Mouse (Mus musculus): ENCODE measurements around the gene Mrpl23. TPM values are rescaled to one million over a fixed set of nuclear protein-coding genes. Genes with fewer than 3 reads are reported as not detected.

Mrpl23 gene
- polyA plus RNA-seq, 1 experiment = 5.9 TPM

DNA sequence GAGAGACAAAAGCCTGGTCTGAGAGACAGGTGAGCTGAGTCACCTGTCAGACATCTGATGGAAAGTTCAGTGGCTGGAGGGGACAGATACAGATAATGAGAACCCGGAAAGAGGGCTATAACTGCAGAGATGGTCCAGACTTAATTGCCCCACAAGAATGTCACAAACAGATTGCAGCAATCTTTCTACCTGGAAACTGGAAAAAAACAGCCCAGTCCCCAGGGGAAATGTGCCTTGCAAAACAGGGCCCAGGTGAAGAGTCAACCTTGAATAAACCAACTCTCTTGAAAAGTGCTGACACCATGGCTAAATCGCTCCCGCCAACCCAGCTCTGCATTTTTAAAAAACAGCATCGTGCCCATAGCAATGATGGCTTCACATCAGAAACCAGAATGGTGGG lies 12.2 kb upstream of the Mrpl23 start:
- Histone ChIP-seq H3K27me3 (ENCODE audit: control insufficient read depth, insufficient read depth, low read length) (no peaks in the 10 kb centered on the region), H3K4me1 (ENCODE audit: control insufficient read depth, insufficient read depth, low read length) (no peaks in the 10 kb centered on the region), H3K4me3 (ENCODE audit: control insufficient read depth, low read depth, low read length) (no peak overlapping the region), H3K36me3 (ENCODE audit: control insufficient read depth, insufficient read depth, low read length) (no peaks in the 10 kb centered on the region), H3K27ac (ENCODE audit: control insufficient read depth, insufficient read depth, low read depth, low read length) (no peak overlapping the region)
- TF ChIP-seq CTCF (IDR thresholded peaks at IDR 0.05; ENCODE audit: control insufficient read depth, insufficient read depth, insufficient replicate concordance, low read depth, low read length) (no peak), POLR2A (IDR thresholded peaks at IDR 0.05; ENCODE audit: control insufficient read depth, low read depth, low read length) (no peak)

DNA sequence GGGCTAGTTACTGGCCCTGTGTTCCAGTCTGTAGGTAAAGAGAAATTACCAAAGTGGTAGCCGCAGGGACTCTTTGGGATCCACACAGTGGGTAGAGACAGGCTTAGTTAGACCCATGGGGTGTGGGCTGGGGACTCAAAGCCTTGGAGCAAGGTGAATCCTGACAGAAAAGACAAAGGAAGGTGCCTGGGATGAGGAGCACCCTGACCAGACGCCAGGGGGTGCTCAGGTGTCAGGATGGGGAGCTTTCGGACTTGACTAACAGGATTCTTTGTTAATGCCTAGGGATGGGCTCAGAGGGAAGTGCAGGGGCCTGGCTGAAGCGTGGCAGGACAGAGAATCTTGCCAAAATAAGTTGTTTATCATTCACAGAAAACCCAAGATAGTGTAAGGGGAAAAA lies 10.1 kb upstream of the Mrpl23 start:
- Histone ChIP-seq H3K36me3 (ENCODE audit: control insufficient read depth, insufficient read depth, low read length) (no peaks in the 10 kb centered on the region), H3K27me3 (ENCODE audit: control insufficient read depth, insufficient read depth, low read length) (no peaks in the 10 kb centered on the region), H3K27ac (ENCODE audit: control insufficient read depth, insufficient read depth, low read depth, low read length) (no peak overlapping the region), H3K4me3 (ENCODE audit: control insufficient read depth, low read depth, low read length) (no peak overlapping the region), H3K4me1 (ENCODE audit: control insufficient read depth, insufficient read depth, low read length) (no peaks in the 10 kb centered on the region)
- TF ChIP-seq CTCF (IDR thresholded peaks at IDR 0.05; ENCODE audit: control insufficient read depth, insufficient read depth, insufficient replicate concordance, low read depth, low read length) (peak; percentile 17; the same call in 1 of the 2 replicates), POLR2A (IDR thresholded peaks at IDR 0.05; ENCODE audit: control insufficient read depth, low read depth, low read length) (no peak)

DNA sequence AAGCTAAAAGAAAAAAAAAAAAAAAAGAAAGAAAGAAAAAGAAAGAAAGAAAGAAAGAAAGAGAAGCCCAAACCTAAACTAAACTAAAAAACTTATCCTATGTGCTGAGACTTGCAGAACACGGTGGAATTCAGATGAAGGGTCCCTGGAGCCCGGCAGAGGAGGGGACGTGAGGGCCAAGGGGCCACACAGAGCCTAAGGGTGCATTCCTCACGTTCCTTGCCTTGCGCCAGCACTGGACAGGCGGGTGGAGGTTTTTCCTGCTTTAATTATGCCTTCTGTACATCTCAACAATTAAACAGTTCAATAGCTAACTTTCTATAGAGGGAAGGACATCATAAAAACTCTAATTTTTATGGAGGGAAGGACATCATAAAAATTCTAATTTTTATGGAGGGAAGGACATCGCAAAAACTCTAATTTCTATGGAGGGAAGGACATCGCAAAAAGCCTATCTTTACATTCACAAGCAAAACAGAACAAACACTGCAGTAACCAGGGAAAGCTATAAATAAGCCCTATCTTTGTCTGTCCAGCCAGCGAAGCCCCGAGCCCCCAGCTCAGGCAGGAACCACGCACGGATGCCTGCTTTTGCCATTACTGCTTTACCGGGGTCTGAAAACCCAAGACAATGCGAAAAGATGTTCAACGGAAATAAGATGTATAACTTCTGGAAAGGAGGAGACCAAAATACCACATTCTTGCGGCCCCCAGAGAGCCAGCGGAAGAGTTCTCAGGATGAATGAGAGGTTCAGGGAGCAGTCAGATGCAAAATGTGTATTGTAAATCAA lies 9.1 kb upstream of the Mrpl23 start:
- H3K36me3 ChIP-seq (ENCODE audit: control insufficient read depth, insufficient read depth, low read length) = no peaks in the 10 kb centered on the region
- no peaks in the 10 kb centered on the region for H3K27me3 ChIP-seq (ENCODE audit: control insufficient read depth, insufficient read depth, low read length)
- no peaks in the 10 kb centered on the region for H3K4me1 ChIP-seq (ENCODE audit: control insufficient read depth, insufficient read depth, low read length)
- no peak overlapping the region for H3K4me3 ChIP-seq (ENCODE audit: control insufficient read depth, low read depth, low read length)
- no peak for TF ChIP-seq POLR2A (IDR thresholded peaks at IDR 0.05; ENCODE audit: control insufficient read depth, low read depth, low read length)
- no peak for TF ChIP-seq CTCF (IDR thresholded peaks at IDR 0.05; ENCODE audit: control insufficient read depth, insufficient read depth, insufficient replicate concordance, low read depth, low read length)
- H3K27ac ChIP-seq (ENCODE audit: control insufficient read depth, insufficient read depth, low read depth, low read length) = no peak overlapping the region

GRCm38 (mm10) chr7:142525342-142526178 lies 6.9 kb upstream of the Mrpl23 start:
- TF ChIP-seq POLR2A (IDR thresholded peaks at IDR 0.05; ENCODE audit: control insufficient read depth, low read depth, low read length) = no peak
- no peak for TF ChIP-seq CTCF (IDR thresholded peaks at IDR 0.05; ENCODE audit: control insufficient read depth, insufficient read depth, insufficient replicate concordance, low read depth, low read length)
- no peak overlapping the region for H3K4me3 ChIP-seq (ENCODE audit: control insufficient read depth, low read depth, low read length)
- H3K27ac ChIP-seq (ENCODE audit: control insufficient read depth, insufficient read depth, low read depth, low read length) = 0 out of 2 replicates have a peak overlapping the region, but pooled peaks have one; percentile 4
- H3K36me3 ChIP-seq (ENCODE audit: control insufficient read depth, insufficient read depth, low read length) = no peaks in the 10 kb centered on the region
- no peaks in the 10 kb centered on the region for H3K27me3 ChIP-seq (ENCODE audit: control insufficient read depth, insufficient read depth, low read length)
- no peaks in the 10 kb centered on the region for H3K4me1 ChIP-seq (ENCODE audit: control insufficient read depth, insufficient read depth, low read length)

DNA sequence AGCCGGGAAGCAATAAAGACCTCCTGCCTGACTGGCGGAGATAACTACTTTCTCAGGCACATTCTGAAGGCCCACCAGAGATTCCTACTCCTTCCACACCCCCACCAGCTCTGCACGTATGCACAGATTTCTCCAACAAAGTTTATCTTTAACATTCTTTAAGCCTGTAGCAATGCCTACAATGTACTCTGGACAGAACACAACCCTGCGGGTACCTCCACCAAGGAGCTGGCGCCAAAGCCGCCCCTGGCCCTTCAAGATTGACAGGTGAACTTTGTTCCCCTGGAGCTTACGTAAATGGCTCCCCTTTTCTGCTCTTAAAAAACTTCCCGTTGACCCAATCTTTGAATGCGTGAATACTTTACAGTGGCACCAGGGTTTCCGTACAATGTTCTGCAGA lies 3.1 kb upstream of the Mrpl23 start:
- H3K4me3 ChIP-seq (ENCODE audit: control insufficient read depth, low read depth, low read length) = no peak overlapping the region
- no peaks in the 10 kb centered on the region for H3K27me3 ChIP-seq (ENCODE audit: control insufficient read depth, insufficient read depth, low read length)
- H3K36me3 ChIP-seq (ENCODE audit: control insufficient read depth, insufficient read depth, low read length) = no peaks in the 10 kb centered on the region
- H3K4me1 ChIP-seq (ENCODE audit: control insufficient read depth, insufficient read depth, low read length) = peaks cover 8% of the 10 kb centered on the region
- H3K27ac ChIP-seq (ENCODE audit: control insufficient read depth, insufficient read depth, low read depth, low read length) = no peak overlapping the region
- TF ChIP-seq CTCF (IDR thresholded peaks at IDR 0.05; ENCODE audit: control insufficient read depth, insufficient read depth, insufficient replicate concordance, low read depth, low read length) (no peak), POLR2A (IDR thresholded peaks at IDR 0.05; ENCODE audit: control insufficient read depth, low read depth, low read length) (no peak)

GRCm38 (mm10) chr7:142531973-142532521 lies 439 bp upstream of the Mrpl23 start:
- H3K4me3 ChIP-seq (ENCODE audit: control insufficient read depth, low read depth, low read length) = no peak overlapping the region
- no peak overlapping the region for H3K27ac ChIP-seq (ENCODE audit: control insufficient read depth, insufficient read depth, low read depth, low read length)
- H3K36me3 ChIP-seq (ENCODE audit: control insufficient read depth, insufficient read depth, low read length) = no peaks in the 10 kb centered on the region
- TF ChIP-seq POLR2A (IDR thresholded peaks at IDR 0.05; ENCODE audit: control insufficient read depth, low read depth, low read length) (no peak), CTCF (IDR thresholded peaks at IDR 0.05; ENCODE audit: control insufficient read depth, insufficient read depth, insufficient replicate concordance, low read depth, low read length) (no peak)
- H3K4me1 ChIP-seq (ENCODE audit: control insufficient read depth, insufficient read depth, low read length) = peaks cover 8% of the 10 kb centered on the region
- no peaks in the 10 kb centered on the region for H3K27me3 ChIP-seq (ENCODE audit: control insufficient read depth, insufficient read depth, low read length)
